Mouse (Mus musculus) layer of hippocampus, postnatal 14 days (tissue): ENCODE measurements around the gene Nceh1. TPM values are rescaled to one million over a fixed set of nuclear protein-coding genes. Genes with fewer than 3 reads are reported as not detected.

Experiments used
- DNase-seq, 2 experiments: peaks; one replicate each; pipeline ENCODE4 v3.0.0; 2021 to 2022; ENCODE audit warnings: low spot score in 2 of 2, mixed read lengths in 1 of 2
- total RNA-seq, 2 experiments: library from RNA; stranded (reverse); gene quantifications; 2 replicates each; pipeline ENCODE4 v1.2.3; 2021

The Nceh1 gene
- total RNA-seq, 2 experiments from 2014 or later: 93.7 to 95.0 TPM

GRCm38 (mm10) chr3:27317288-27318024, 134.7 kb downstream of the Nceh1 start:
- DNase-seq: no peak

- DNase-seq: no peak
Observed at GRCm38 (mm10) chr3:27319650-27320049, 136.9 kb downstream of the Nceh1 start.

GRCm38 (mm10) chr3:27320613-27321495, 138.1 kb downstream of the Nceh1 start:
- DNase-seq: peak in 1 of 2 experiments; percentile 64

- no peak for DNase-seq
Observed at GRCm38 (mm10) chr3:27322591-27322990, 139.8 kb downstream of the Nceh1 start.

GRCm38 (mm10) chr3:27323551-27323950, 140.8 kb downstream of the Nceh1 start:
- DNase-seq: no peak

GRCm38 (mm10) chr3:27326633-27327191, 143.9 kb downstream of the Nceh1 start:
- DNase-seq: no peak

- no peak for DNase-seq
Observed at GRCm38 (mm10) chr3:27330706-27331105, 147.9 kb downstream of the Nceh1 start.

Other genes with a start within 250 kb of the Nceh1 start
- 1 to 10 TPM; 1.8 to 2.6 TPM for gene Ect2, start 29.1 kb upstream of the Nceh1 start, total RNA-seq
- 1 to 10 TPM in 1 of 2 experiments, under 1 TPM in 1; 0.81 to 1.2 TPM for gene Tnfsf10, start 134.1 kb downstream of the Nceh1 start, total RNA-seq
- gene Ghsr, start 188.4 kb downstream of the Nceh1 start, total RNA-seq: 1 to 10 TPM in 1 of 2 experiments, under 1 TPM in 1; 0.99 to 1.1 TPM